Mouse (Mus musculus): ENCODE measurements around the gene Slit1. TPM values are rescaled to one million over a fixed set of nuclear protein-coding genes. Genes with fewer than 3 reads are reported as not detected.

Gene Slit1
- polyA plus RNA-seq, 2 experiments from 2014 or later: 0.08 TPM; not detected in 1

DNA sequence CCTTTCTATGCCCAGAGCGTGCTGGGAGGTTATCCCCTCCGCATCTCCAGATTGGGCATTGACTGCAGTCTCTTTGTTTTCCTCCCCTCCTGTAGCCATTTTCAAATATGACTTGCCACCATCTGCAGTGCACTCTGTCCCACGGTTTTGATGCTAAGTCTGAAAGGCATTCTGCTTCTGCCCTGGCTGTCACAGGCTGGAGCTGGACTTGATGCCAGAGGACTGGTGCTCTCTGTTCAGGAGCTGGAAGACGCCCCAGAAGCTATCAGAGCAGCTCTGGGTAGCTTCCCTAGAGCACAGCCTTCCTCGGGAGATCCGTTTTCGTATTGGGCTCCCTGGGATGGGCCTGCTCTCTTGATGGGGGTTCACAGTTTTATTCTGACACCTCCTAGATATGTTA, 154.4 kb downstream of the Slit1 start:
- no peak for ATAC-seq

DNA sequence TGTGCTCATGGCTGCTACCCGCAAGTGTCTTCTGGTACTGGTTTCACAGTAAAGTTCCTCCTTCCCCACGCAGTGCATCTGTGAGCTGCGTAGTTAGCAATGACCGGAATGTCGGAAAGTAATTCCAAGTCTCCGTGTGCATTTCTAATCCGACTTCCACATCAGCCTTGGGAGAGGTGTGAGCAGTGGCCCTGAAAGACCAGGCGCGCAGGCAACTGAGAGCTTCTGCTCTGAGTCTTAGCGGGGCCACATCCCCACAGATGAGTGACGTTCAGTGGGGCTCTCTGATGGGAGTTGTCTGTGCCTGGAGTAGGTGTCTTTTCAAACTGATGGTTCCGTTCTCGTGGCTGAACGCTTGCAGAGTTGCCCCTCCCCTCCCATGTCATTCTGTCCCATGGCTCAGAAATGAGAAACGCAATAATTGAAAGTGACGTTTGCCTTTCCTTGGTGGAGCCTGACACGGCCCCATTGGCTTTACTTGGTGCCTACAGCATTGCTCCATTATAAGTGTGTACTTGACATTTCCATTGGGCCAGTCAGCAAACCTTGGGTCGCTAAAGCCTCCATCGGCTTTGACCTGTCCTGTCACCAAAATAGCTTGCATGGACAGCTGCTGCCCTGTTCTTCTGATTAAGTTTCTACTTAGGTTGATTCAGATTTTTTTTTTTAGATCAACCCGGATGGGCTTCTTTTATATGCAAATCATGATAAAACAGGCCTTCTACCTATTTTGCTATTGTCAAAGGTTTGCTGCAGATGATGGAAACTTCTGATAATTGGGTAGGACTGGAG, 155.8 kb downstream of the Slit1 start:
- no peak for ATAC-seq

DNA sequence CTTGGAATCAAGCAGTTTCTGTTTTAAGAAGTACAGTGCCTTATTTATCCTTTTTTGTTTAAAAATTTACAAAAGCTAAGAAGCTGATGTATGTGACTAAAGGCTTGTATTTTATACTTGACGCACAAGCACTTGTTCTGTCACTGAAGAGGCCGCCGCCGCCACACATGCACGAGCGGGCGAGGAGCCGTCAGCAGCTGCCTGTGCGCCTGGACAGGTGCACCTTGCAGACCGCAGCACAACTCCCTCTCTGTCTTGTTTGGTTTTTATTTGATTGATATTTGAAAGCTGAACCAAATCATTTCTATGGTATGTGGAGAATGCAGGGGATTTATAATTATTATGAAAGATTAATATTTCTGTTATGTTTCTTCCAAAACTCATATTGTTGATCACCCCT, 156.7 kb downstream of the Slit1 start:
- no peak for ATAC-seq

DNA sequence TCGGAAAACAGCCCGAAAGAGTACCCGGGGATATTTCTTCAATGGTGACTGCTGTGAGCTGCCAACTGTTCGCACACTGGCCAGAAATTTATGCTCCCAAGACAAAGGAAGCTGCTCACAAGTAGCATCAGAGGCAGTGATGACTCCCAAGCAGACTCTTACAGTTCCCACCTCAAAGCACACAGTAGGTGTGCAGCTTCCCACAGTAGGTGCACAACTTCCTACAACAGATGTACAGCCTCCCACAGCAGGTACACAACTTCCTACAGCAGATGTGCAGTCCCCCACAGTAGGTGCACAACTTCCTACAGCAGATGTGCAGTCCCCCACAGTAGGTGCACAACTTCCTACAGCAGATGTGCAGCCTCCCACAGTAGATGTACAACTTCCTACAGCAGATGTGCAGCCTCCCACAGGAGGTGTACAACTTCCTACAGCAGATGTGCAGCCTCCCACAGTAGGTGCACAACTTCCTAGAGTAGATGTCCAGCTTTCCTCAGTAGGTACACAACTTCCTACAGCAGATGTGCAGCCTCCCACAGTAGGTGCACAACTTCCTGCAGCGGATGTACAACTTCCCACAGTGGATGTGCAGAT, 160.4 kb downstream of the Slit1 start:
- no peak for ATAC-seq

DNA sequence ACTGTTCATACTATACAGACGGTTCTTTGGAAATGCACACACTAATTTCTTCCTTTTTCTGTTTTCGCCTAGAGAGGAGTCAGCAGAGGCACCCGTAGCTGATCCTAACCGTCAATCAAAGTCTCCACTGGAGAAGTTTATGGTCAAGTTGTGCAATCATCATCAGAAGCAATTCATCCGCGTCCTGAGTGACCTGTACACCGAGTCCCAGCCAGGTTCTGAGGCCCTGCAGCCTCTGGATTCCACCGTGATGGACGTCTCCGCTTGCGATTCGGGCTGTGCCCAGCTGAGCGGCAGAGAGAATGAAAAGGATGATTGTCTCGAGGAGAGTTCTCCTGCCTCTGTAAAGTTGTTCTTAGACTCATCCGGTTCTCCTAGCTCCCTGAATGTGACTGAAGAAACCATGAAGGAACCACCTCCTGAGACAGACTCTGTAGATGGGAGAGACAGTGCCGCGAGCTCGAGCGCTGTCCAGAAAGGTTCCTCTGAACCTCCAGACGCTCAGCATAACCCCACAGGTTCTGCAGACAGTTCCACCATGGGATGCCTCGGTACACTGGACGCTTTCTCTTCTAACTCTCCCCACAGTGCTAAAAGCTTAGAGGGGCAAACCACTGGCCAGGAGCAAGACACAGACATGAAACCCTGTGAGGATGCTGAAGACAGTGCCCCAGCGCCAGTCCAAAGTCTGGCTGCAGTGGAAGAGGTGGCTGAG, 161.6 kb downstream of the Slit1 start, which contains the start of gene Gm340:
Gene Gm340 (plus strand): TSS at position 665 of the 715 bp plus-strand sequence.
- ATAC-seq: no peak

DNA sequence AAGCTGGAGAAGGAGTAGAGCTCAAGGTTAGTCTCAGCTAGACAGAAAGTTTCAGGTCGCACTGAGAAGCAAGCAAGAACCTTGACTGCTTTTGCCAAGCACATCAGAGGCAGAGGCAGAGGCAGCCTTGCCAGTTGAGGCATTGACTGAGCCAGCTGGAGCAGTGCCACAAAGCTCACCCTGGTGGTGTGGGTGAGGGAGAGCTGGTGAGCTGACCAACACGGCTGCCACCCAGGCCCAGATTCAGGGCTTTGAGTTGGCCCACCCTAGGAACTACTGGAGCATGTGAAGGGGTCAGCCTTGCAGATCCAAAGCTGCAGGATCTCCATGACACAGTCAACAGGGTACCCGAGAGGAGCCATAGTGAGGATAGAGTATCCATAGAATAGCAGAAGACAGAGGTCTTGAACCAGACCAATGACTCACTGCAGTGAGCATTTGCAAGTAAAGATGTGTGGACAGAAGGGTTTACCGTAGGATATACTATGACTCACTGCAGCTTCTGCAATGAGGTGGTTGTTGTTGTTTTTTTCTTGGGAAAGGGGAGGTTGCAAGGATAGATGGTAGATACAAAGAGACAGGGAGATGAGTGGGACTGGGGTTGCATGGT, 164.0 kb downstream of the Slit1 start:
- no peak for ATAC-seq

DNA sequence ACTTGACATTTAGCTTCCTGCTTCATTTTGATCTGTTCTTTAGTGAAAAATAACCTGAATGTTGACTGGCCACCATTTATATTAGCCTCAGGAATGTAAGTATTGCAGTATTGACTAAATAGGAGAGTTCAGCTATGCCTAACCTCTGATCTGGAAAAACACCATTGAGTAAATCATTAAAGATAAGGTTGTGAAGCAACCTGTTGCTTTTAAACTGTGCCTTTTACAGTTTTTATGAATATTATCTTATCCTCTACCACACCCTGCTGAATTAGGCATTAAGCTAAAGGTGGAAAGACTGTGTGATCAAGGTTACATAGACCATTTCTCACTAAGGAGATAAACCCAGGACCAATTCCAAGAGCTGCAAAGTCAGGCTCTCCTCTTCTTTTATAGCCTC, 165.9 kb downstream of the Slit1 start:
- no peak for ATAC-seq

DNA sequence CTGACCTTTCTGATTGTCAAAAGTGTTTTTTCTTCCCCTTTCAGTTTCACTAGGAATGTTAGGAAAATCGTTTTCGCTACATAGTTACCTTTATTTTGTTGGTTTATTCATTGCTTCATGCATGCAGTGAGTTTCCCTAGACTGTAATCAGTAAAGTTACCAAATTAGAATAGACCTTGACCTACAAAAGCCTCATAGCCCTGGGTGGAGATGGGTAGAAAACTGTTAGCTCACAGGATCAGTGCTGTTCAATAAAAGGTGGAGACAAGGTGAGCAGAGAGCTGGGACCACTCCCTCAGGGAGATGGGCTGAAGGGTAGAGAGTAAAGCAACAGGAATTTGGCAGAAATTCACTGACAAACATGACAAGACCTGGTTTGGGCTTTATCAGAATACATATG, 169.8 kb downstream of the Slit1 start:
- no peak for ATAC-seq

DNA sequence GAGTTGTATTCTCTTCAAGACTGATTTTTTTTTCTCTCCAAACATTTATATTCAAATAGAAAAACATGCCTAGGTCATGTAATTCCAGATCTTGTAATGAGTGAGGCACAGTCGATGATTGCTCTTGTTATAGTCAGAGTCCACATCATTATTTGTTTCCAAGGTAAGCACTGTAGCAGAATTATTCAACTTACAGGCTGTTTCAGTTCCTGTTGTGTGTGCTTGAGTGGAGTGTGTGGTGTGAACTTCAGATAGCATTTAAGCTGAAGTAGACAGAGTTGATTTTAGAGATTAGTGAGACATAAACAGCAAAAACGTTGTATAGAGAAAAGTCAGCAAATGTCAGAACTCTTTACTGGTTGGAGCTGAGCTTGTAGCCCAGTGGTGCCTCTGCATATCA, 174.7 kb downstream of the Slit1 start:
- no peak for ATAC-seq

DNA sequence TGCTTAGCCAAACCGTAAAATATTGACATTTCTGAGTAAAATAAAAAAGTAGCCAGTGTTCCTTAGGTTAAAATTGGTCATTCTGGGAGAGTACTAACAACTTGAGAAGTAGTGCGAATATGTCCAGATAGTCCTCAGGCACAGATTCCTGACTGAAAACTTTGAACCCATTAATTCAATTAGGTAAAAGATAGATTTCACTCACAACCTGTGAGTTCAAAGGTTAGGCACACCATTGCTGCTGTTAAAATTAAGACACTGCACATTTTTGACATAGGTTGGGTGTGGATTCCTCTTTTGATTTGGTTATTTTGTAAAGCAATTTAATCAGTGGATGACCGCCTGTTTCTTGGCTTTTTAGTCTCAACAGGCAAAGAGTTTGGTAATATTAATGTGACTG, 182.6 kb downstream of the Slit1 start:
- ATAC-seq: no peak

DNA sequence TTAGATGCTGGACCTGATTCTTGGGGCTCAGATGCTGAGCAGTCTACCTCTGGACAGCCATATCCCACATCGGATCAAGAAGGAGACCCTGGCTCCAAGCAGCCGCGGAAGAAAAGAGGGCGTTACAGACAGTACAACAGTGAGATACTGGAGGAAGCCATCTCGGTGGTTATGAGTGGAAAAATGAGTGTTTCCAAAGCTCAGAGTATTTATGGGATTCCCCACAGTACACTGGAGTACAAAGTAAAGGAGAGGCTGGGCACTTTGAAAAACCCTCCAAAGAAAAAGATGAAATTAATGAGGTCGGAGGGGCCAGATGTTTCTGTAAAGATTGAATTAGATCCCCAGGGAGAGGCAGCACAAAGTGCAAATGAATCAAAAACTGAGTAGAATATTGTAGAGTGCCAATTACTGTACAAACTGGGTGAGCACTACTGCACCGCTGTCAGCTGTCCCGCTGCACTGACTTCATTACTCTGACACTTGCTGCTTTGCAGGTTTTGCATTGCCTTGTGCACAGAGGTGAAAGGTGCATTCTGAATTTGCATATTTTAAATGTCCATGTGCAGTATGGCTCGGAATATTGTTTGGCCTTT, 184.5 kb downstream of the Slit1 start:
- no peak for ATAC-seq

DNA sequence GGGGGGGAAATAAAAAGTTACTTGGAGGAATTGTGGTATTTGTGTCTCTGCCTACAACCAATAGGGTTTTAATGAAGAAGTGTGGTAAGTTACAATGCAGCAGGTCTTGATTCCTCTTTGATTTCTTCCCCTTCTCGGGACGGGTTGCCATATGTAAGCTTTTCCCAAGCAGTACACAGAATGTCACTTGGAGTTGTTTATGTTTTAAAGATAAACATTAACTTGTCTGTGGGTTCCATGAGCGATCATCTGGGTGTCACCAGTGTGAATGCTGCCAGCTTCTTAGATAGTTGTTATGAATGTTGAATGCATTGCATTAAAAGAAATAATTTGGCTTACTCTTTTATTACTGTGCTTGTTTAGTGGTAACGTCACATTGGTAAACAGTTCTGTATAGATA, 186.0 kb downstream of the Slit1 start:
- no peak for ATAC-seq

DNA sequence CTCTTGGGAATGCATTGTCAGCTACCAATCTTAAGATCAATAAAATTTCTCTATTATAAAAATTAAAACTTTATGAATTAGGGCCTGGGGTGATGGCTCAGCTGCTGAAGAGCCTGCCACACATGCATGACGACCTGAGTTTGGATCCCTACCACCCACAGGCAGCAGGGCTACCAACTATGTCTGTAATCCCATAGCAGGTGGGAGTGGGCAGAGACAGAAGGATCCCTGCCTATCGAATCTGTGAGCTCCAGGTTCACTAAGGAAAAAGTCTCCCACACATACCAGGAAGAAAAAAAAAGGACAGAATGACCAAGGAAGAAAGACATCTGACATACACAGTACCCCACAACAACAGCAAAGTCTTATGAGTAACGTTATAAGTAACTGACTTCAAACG, 186.5 kb downstream of the Slit1 start:
- ATAC-seq: no peak

Other genes starting within 250 kb of the Slit1 start
- 1 to 10 TPM; 2.4 to 5.6 TPM for gene Gm340, start 161.3 kb downstream of the Slit1 start, polyA plus RNA-seq (2017; shearing (Covaris generic))
- gene Arhgap19, start 58.4 kb upstream of the Slit1 start, polyA plus RNA-seq (2017; shearing (Covaris generic)): 1 to 10 TPM; 6.7 to 7.1 TPM
- gene Frat1, start 86.3 kb upstream of the Slit1 start, polyA plus RNA-seq (2017; shearing (Covaris generic)): 10 to 100 TPM; 15.5 to 17.9 TPM
- 1 to 10 TPM in 1 of 2 experiments, under 1 TPM in 1; 0.65 to 1.5 TPM for gene Frat2, start 104.5 kb upstream of the Slit1 start, polyA plus RNA-seq (2017; shearing (Covaris generic))
- 1 to 10 TPM; 6.9 to 8.8 TPM for gene Rrp12, start 152.5 kb upstream of the Slit1 start, polyA plus RNA-seq (2017; shearing (Covaris generic))
- 10 to 100 TPM; 60.3 to 83.9 TPM for gene Pgam1, start 168.3 kb upstream of the Slit1 start, polyA plus RNA-seq (2017; shearing (Covaris generic))
- gene Exosc1, start 189.8 kb upstream of the Slit1 start, polyA plus RNA-seq (2017; shearing (Covaris generic)): 100 to 1,000 TPM in 1 of 2 experiments, 10 to 100 TPM in 1; 75.9 to 103 TPM
- gene Zdhhc16, start 189.8 kb upstream of the Slit1 start, polyA plus RNA-seq (2017; shearing (Covaris generic)): 10 to 100 TPM; 39.0 to 41.1 TPM
- gene Mms19, start 237.5 kb upstream of the Slit1 start, polyA plus RNA-seq (2017; shearing (Covaris generic)): 10 to 100 TPM; 63.7 to 75.3 TPM
- gene Ubtd1, start 238.1 kb upstream of the Slit1 start, polyA plus RNA-seq (2017; shearing (Covaris generic)): 1 to 10 TPM; 2.6 to 4.0 TPM